Mouse (Mus musculus): ENCODE results near the gene F830045P16Rik.
"Not testable (repeated sequence)": the region's sequence is repeated elsewhere in the genome, so short reads cannot be mapped to it uniquely, and the experiment has no call there.

The F830045P16Rik gene

GRCm38 (mm10) chr2:129545596-129545995 is 9.2 kb upstream of the F830045P16Rik start:
- no peak for DNase-seq (ENCODE audit: low spot score in 2 of 2)

GRCm38 (mm10) chr2:129544919-129545318 is 8.5 kb upstream of the F830045P16Rik start:
- DNase-seq (ENCODE audit: low spot score in 2 of 2), result no peak

GRCm38 (mm10) chr2:129544448-129544847 is 8.0 kb upstream of the F830045P16Rik start:
- DNase-seq (ENCODE audit: low spot score in 2 of 2), result no peak

GRCm38 (mm10) chr2:129540036-129540435 is 3.6 kb upstream of the F830045P16Rik start:
- DNase-seq (ENCODE audit: low spot score in 2 of 2), result no peak

GRCm38 (mm10) chr2:129539175-129539574 is 2.8 kb upstream of the F830045P16Rik start:
- no peak for DNase-seq (ENCODE audit: low spot score in 2 of 2)

GRCm38 (mm10) chr2:129537926-129538325 is 1.5 kb upstream of the F830045P16Rik start:
- no peak for DNase-seq (ENCODE audit: low spot score in 2 of 2)

- no peak for DNase-seq (ENCODE audit: low spot score in 2 of 2)
Measured at GRCm38 (mm10) chr2:129537360-129537759, 958 bp upstream of the F830045P16Rik start.

GRCm38 (mm10) chr2:129536926-129537325 is 524 bp upstream of the F830045P16Rik start:
- DNase-seq (ENCODE audit: low spot score in 2 of 2), result no peak

GRCm38 (mm10) chr2:129534886-129535591 is 1.4 kb downstream of the F830045P16Rik start:
- no peak for DNase-seq (ENCODE audit: low spot score in 2 of 2)

GRCm38 (mm10) chr2:129531890-129532289 is 4.5 kb downstream of the F830045P16Rik start:
- DNase-seq (ENCODE audit: low spot score in 2 of 2), result no peak

- DNase-seq (ENCODE audit: low spot score in 2 of 2), result no peak
Measured at GRCm38 (mm10) chr2:129531102-129531501, 5.3 kb downstream of the F830045P16Rik start.

- DNase-seq (ENCODE audit: low spot score in 2 of 2), result peak in 1 of 2 experiments; percentile 27
Measured at GRCm38 (mm10) chr2:129529297-129530209, 6.8 kb downstream of the F830045P16Rik start.

GRCm38 (mm10) chr2:129527916-129528315 is 8.5 kb downstream of the F830045P16Rik start:
- DNase-seq (ENCODE audit: low spot score in 2 of 2), result no peak

GRCm38 (mm10) chr2:129526322-129526721 is 10.1 kb downstream of the F830045P16Rik start:
- DNase-seq (ENCODE audit: low spot score in 2 of 2), result no peak

GRCm38 (mm10) chr2:129525644-129526043 is 10.8 kb downstream of the F830045P16Rik start:
- no peak for DNase-seq (ENCODE audit: low spot score in 2 of 2)

GRCm38 (mm10) chr2:129518526-129518925 is 17.9 kb downstream of the F830045P16Rik start:
- no peak for DNase-seq (ENCODE audit: low spot score in 2 of 2)

- DNase-seq (ENCODE audit: low spot score in 2 of 2), result no peak
Measured at GRCm38 (mm10) chr2:129514923-129515920, 21.2 kb downstream of the F830045P16Rik start.

GRCm38 (mm10) chr2:129514401-129514667 is 22.1 kb downstream of the F830045P16Rik start:
- no peak for DNase-seq (ENCODE audit: low spot score in 2 of 2)

GRCm38 (mm10) chr2:129513546-129514400 is 22.6 kb downstream of the F830045P16Rik start:
- DNase-seq (ENCODE audit: low spot score in 2 of 2), result no peak

GRCm38 (mm10) chr2:129512147-129512546 is 24.3 kb downstream of the F830045P16Rik start:
- DNase-seq (ENCODE audit: low spot score in 2 of 2), result not testable (repeated sequence)

- DNase-seq (ENCODE audit: low spot score in 2 of 2), result peak in 1 of 2 experiments; percentile 24
Measured at GRCm38 (mm10) chr2:129502641-129503040, 33.8 kb downstream of the F830045P16Rik start.
